Mouse (Mus musculus) heart, adult 2 months (tissue): ENCODE data around the gene Cep170b. TPM values are rescaled to one million over a fixed set of nuclear protein-coding genes. Genes with fewer than 3 reads are reported as not detected.
A peak's percentile ranks its signal among the peaks of the same experiment; 100 is the strongest.

Experiments
- DNase-seq, 2 experiments: peaks; one replicate each; pipeline ENCODE4 v3.0.0; 2021
- H3K27ac ChIP-seq: fragments of 200-600 bp; 2 replicates; pipeline ENCODE4 v1.8.1; 2022
- H3K27me3 ChIP-seq: fragments of 200-500 bp; 2 replicates; pipeline ENCODE4 v1.6.1; 2012; ENCODE audit warnings: mild to moderate bottlenecking, low read length, inconsistent platforms, mixed read lengths; ENCODE audit not compliant: control insufficient read depth, insufficient read depth
- H3K36me3 ChIP-seq: fragments of 200-500 bp; 2 replicates; pipeline ENCODE4 v1.6.1; 2012; ENCODE audit warnings: low read length, inconsistent platforms; ENCODE audit not compliant: control insufficient read depth, insufficient read depth
- H3K4me1 ChIP-seq: fragments of 200-500 bp; 2 replicates; pipeline ENCODE4 v1.6.1; 2011; ENCODE audit warnings: low read length; ENCODE audit not compliant: control insufficient read depth, insufficient read depth
- H3K4me3 ChIP-seq: fragments of 200-600 bp; 2 replicates; pipeline ENCODE4 v1.8.1; 2022
- H3K79me2 ChIP-seq: fragments of 200-500 bp; replicated peaks from 2 replicates; pipeline ENCODE4 v1.6.1; 2012; ENCODE audit warnings: mild to moderate bottlenecking, inconsistent platforms, low read length, moderate library complexity, mixed read lengths; ENCODE audit not compliant: control insufficient read depth, insufficient read depth
- H3K9ac ChIP-seq: fragments of 200-500 bp; 2 replicates; pipeline ENCODE4 v1.6.1; 2012; ENCODE audit warnings: low read depth, mild to moderate bottlenecking, control low read depth, inconsistent platforms, low read length, mixed read lengths
- CTCF ChIP-seq: fragments of 200-600 bp; IDR thresholded peaks from 2 replicates; pipeline ENCODE4 v1.8.1; 2022; ENCODE audit warnings: antibody characterized with exemption, mild to moderate bottlenecking, moderate library complexity
- EP300 ChIP-seq: fragments of 200-500 bp; IDR thresholded peaks from 2 replicates; pipeline ENCODE4 v1.6.1; 2011; ENCODE audit warnings: low read depth, low read length, control low read depth; ENCODE audit not compliant: insufficient read depth
- POLR2A ChIP-seq: fragments of 200-500 bp; IDR thresholded peaks from 2 replicates; pipeline ENCODE4 v1.6.1; 2011; ENCODE audit warnings: mild to moderate bottlenecking, low read depth, low read length, control low read depth; ENCODE audit not compliant: insufficient read depth
- WGBS: fragments of 180-500 bp; shearing (Covaris S2); methylation state at CpG from one replicate; pipeline ENCODE4 v1.1.7; 2018; 5-methylcytosine and 5-hydroxymethylcytosine counted together
- intact Hi-C: fragments of 180-260 bp; cut with DNase I; formaldehyde crosslinking; loops from one replicate; pipeline ENCODE4 v1.15.1; 2025
- microRNA-seq, 2 experiments: library from miRNA; unstranded; fragments of <30 nt; microRNA quantifications; one replicate each; pipeline ENCODE4 v1.2.0; 2021
- polyA plus RNA-seq: library from polyadenylated mRNA; depleted of rRNA; stranded (reverse); fragments of >200 nt; gene quantifications from 2 replicates; pipeline ENCODE4 v1.2.3, GENCODE M21; 2012; rRNA removed
- total RNA-seq, 2 experiments: library from RNA; stranded (reverse); gene quantifications; 2 replicates each; pipeline ENCODE4 v1.2.3; 2021

Gene Cep170b
- total and polyA plus RNA-seq, 3 experiments = 10.7 to 11.5 (median 10.8) TPM

DNA sequence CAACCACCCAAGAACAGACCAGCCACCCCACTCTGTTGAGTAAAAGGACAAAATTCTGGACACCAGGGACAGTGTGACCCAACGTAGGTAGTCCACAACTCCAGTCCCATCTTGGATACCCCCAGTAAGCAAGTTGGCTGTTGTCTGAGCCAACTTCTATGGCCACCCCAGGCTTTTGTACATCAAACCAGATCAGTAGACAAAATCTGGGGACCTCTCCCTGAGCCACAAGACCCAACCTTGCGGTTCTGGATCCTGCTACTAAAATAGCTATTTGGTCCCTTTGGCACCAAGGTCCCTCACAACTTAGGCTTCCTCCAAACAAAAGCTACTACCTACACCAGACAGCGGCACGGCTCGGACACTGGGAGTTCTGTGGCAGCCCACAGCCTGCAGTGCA lies 74.7 kb downstream of the Cep170b start:
- intact Hi-C loops = no loop called here
- Histone ChIP-seq H3K36me3 (no peaks in the 10 kb centered on the region), H3K79me2 (no peaks in the 10 kb centered on the region), H3K4me3 (peak overlapping the region; percentile 23), H3K9ac (peak overlapping the region; percentile 52), H3K27ac (peak overlapping the region; percentile 57), H3K4me1 (peaks cover 12% of the 10 kb centered on the region), H3K27me3 (no peaks in the 10 kb centered on the region)
- DNase-seq = no peak
- TF ChIP-seq EP300 (no peak), POLR2A (no peak), CTCF (no peak)
- WGBS = 79% methylated on average over 5 of the region's 5 CpGs

DNA sequence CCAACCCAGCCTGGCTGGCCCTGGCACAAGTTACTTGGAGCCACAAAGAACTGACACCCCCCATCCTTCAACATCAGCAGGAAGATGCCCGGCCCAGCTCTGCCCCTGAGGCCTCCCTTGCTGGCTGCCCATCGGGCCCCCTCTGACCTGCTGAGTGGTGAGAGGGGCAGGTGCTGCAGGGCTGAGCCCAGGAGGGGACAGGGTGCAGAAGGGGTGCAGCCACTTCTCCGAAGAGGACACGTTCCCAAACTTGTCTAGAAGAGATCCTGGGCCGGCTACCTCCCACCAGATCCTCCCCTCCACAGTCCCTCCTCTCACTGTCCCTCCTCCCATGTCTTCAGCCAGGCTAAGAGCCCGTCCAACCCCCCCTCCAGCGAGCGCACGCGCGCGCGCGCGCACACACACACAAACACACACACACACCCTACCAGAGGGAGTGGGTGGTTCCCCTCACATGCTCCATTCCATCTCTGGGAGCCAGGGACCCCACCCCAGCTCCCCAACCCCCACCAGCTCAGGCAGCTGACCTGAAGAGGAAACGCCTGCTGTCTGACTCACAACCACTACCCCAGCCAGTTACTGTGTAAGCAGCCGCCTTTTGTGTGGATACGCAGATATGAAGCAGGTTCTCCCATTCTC lies 75.3 kb downstream of the Cep170b start:
- peaks cover 12% of the 10 kb centered on the region for H3K4me1 ChIP-seq

More for the DNA sequence above, 75.3 kb downstream of the Cep170b start:
- H3K27me3 ChIP-seq = no peaks in the 10 kb centered on the region
- peak; percentile 65 to 76 for DNase-seq
- H3K36me3 ChIP-seq = no peaks in the 10 kb centered on the region
- intact Hi-C loops = no loop called here
- peak overlapping the region; percentile 57 for H3K27ac ChIP-seq
- no peaks in the 10 kb centered on the region for H3K79me2 ChIP-seq
- TF ChIP-seq EP300 (0 out of 2 replicates have a peak, but pooled peaks have one; percentile 16), POLR2A (peak; percentile 50), CTCF (no peak)
- peak overlapping the region; percentile 52 for H3K9ac ChIP-seq
- 37% methylated on average over 18 of the region's 18 CpGs for WGBS
- H3K4me3 ChIP-seq = peak overlapping the region; percentile 23

Small RNA genes within 50 kb of the gene (microRNA-seq; reads per million reads assigned to microRNA genes)
- 0 to 0.39 reads per million in 2 experiments for gene Mir6940

Other genes starting within 250 kb of the Cep170b start
- gene A530016L24Rik, start 231.0 kb upstream of the Cep170b start, total RNA-seq = 10 to 100 TPM; 34.7 to 38.6 TPM
- gene A530016L24Rik, start 231.0 kb upstream of the Cep170b start, polyA plus RNA-seq = 52.9 and 63.1 TPM in 2 replicates
- not detected for gene Tmem179, start 203.7 kb upstream of the Cep170b start, total RNA-seq
- 0.44 and 0.62 TPM in 2 replicates for gene Tmem179, start 203.7 kb upstream of the Cep170b start, polyA plus RNA-seq
- gene Inf2, start 131.7 kb upstream of the Cep170b start, total RNA-seq = 10 to 100 TPM; 15.0 to 17.3 TPM
- 11.7 and 12.7 TPM in 2 replicates for gene Inf2, start 131.7 kb upstream of the Cep170b start, polyA plus RNA-seq
- gene Adssl1, start 100.4 kb upstream of the Cep170b start, total RNA-seq = 100 to 1,000 TPM; 150 to 173 TPM
- 85.2 and 98.2 TPM in 2 replicates for gene Adssl1, start 100.4 kb upstream of the Cep170b start, polyA plus RNA-seq
- 10 to 100 TPM; 32.0 to 38.7 TPM for gene Siva1, start 75.8 kb upstream of the Cep170b start, total RNA-seq
- gene Siva1, start 75.8 kb upstream of the Cep170b start, polyA plus RNA-seq = 38.4 and 39.4 TPM in 2 replicates
- gene Akt1, start 45.6 kb upstream of the Cep170b start, total RNA-seq = 100 to 1,000 TPM; 189 to 207 TPM
- 148 and 149 TPM in 2 replicates for gene Akt1, start 45.6 kb upstream of the Cep170b start, polyA plus RNA-seq
- 1 to 10 TPM; 4.4 to 5.9 TPM for gene Zbtb42, start 41.6 kb upstream of the Cep170b start, total RNA-seq
- 9.5 and 13.6 TPM in 2 replicates for gene Zbtb42, start 41.6 kb upstream of the Cep170b start, polyA plus RNA-seq
- 1 to 10 TPM; 6.6 to 6.8 TPM for gene Pld4, start 40.2 kb downstream of the Cep170b start, total RNA-seq
- gene Pld4, start 40.2 kb downstream of the Cep170b start, polyA plus RNA-seq = 17.2 and 23.5 TPM in 2 replicates
- gene Ahnak2, start 82.2 kb downstream of the Cep170b start, total RNA-seq = 10 to 100 TPM; 14.8 to 15.7 TPM
- 5.4 and 7.5 TPM in 2 replicates for gene Ahnak2, start 82.2 kb downstream of the Cep170b start, polyA plus RNA-seq
- 1 to 10 TPM; 1.7 to 3.1 TPM for gene Clba1, start 88.5 kb downstream of the Cep170b start, total RNA-seq
- gene Clba1, start 88.5 kb downstream of the Cep170b start, polyA plus RNA-seq = 2.0 and 2.8 TPM in 2 replicates
- 1 to 10 TPM; 5.3 to 6.6 TPM for gene Cdca4, start 109.0 kb downstream of the Cep170b start, total RNA-seq
- gene Cdca4, start 109.0 kb downstream of the Cep170b start, polyA plus RNA-seq = 7.6 and 10.0 TPM in 2 replicates
- gene Gpr132, start 147.8 kb downstream of the Cep170b start, total RNA-seq = under 1 TPM; 0.29 to 0.36 TPM
- 1.00 and 2.0 TPM in 2 replicates for gene Gpr132, start 147.8 kb downstream of the Cep170b start, polyA plus RNA-seq
- 10 to 100 TPM; 25.4 to 27.4 TPM for gene Jag2, start 209.3 kb downstream of the Cep170b start, total RNA-seq
- 34.4 and 35.5 TPM in 2 replicates for gene Jag2, start 209.3 kb downstream of the Cep170b start, polyA plus RNA-seq
- gene Nudt14, start 221.7 kb downstream of the Cep170b start, total RNA-seq = 1 to 10 TPM; 5.7 to 8.6 TPM
- 11.4 and 14.8 TPM in 2 replicates for gene Nudt14, start 221.7 kb downstream of the Cep170b start, polyA plus RNA-seq